Mouse (Mus musculus) naive thymus-derived CD4-positive, alpha-beta T cell, adult 5 months (primary cell): ENCODE results near the gene Fam205a2. TPM values are rescaled to one million over a fixed set of nuclear protein-coding genes. Genes with fewer than 3 reads are reported as not detected.

ENCODE experiments used
- polyA plus RNA-seq: library from polyadenylated mRNA; unstranded; fragments of 100-300 nt; shearing (Covaris generic); gene quantifications from one replicate; pipeline ENCODE4 v1.2.1, GENCODE M21; 2017

Fam205a2 gene
- polyA plus RNA-seq: not detected

GRCm38 (mm10) chr4:42528075-42528474, at the start of gene Fam205a2:
Fam205a2 (minus strand) TSS chr4:42528175.

Other genes starting within 250 kb of the Fam205a2 start
- gene Gm21953, start 233.9 kb downstream of the Fam205a2 start, polyA plus RNA-seq: not detected
- not detected for gene Fam205a3, start 209.8 kb downstream of the Fam205a2 start, polyA plus RNA-seq
- gene Gm21586, start 88.8 kb downstream of the Fam205a2 start, polyA plus RNA-seq: not detected
- not detected for gene Gm2163, start 61.4 kb downstream of the Fam205a2 start, polyA plus RNA-seq
- gene Gm10591, start 84.0 kb upstream of the Fam205a2 start, polyA plus RNA-seq: not detected
- gene Gm2564, start 101.5 kb upstream of the Fam205a2 start, polyA plus RNA-seq: not detected
- gene Ccl27b, start 127.1 kb upstream of the Fam205a2 start, polyA plus RNA-seq: not detected
- not detected for gene Il11ra2, start 133.7 kb upstream of the Fam205a2 start, polyA plus RNA-seq
- gene 4930578G10Rik, start 207.4 kb upstream of the Fam205a2 start, polyA plus RNA-seq: not detected
- gene Ccl19, start 228.4 kb upstream of the Fam205a2 start, polyA plus RNA-seq: not detected
- not detected for gene Ccl21a, start 245.8 kb upstream of the Fam205a2 start, polyA plus RNA-seq